Mouse (Mus musculus) kidney, adult 10 weeks (tissue): ENCODE measurements around the gene Nlrp4c. TPM values are rescaled to one million over a fixed set of nuclear protein-coding genes. Genes with fewer than 3 reads are reported as not detected.

Source experiments
- polyA plus RNA-seq: library from polyadenylated mRNA; stranded (reverse); fragments of 350-450 nt; fragmentation: Illumina TruSeq; extraction: RNeasy Lipid Tissue Mini Kit (QIAGEN cat#74804); gene quantifications from one replicate; pipeline ENCODE4 v1.2.3, GENCODE M21; 2014; ENCODE audit warnings: low read depth, low replicate concordance

Gene Nlrp4c
- polyA plus RNA-seq, result not detected

DNA sequence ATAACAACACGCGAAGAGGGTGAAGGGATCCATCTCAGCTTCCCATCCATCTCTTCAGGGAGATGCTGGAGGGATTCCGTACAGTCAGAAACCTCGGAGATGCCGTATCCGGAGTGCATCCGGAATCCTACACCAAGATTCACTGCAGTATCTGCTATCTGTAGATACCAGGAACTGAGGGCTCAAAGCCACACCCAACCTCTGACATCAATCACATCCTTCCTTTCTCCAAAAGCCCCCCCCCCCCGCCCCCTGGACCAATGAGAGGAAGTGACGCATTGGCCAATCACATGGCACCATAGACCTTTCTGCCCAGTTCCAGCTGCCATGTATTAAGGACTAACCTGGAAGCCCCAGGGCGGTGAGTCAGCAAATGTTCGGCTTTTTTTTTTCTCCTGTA is at the start of gene Nlrp4c:
Nlrp4c (plus strand) TSS at position 301 of the 400 bp plus-strand sequence.

DNA sequence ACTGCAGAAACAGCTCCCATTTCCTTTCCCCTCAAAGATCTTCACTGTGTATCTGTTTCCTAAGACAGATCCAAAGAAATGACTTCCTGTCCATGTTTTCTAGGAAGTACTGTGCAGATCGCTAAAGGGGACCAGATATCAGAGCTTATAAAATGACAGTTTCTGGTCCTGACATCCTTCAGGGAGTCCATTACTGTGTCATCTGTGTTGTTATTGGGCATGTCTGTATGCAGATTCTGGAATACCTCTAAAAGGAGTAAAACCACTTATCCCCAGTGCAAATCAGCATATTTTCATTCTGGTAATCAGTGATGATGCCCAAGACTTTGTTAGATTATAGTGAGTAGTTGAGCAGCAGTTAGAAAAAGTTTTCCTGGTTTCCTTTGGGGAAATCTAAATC is 34.1 kb upstream of the Nlrp4c start, which contains the start of gene Vmn1r65:
Vmn1r65 (minus strand) TSS at position 101 of the 400 bp plus-strand sequence.

Other genes with a start within 250 kb of the Nlrp4c start
- gene Vmn1r63, start 239.7 kb upstream of the Nlrp4c start, polyA plus RNA-seq, result not detected
- not detected for gene Vmn1r64, start 160.6 kb upstream of the Nlrp4c start, polyA plus RNA-seq
- gene Vmn1r65, start 34.2 kb upstream of the Nlrp4c start, polyA plus RNA-seq, result not detected
- 4.9 TPM for gene Zfp787, start 110.8 kb downstream of the Nlrp4c start, polyA plus RNA-seq
- 7.0 TPM for gene Zfp444, start 127.1 kb downstream of the Nlrp4c start, polyA plus RNA-seq
- gene Galp, start 151.9 kb downstream of the Nlrp4c start, polyA plus RNA-seq, result not detected
- not detected for gene Zscan5b, start 177.1 kb downstream of the Nlrp4c start, polyA plus RNA-seq
- not detected for gene Epp13, start 207.5 kb downstream of the Nlrp4c start, polyA plus RNA-seq
- gene Zfp667, start 241.4 kb downstream of the Nlrp4c start, polyA plus RNA-seq, result 8.7 TPM